Mouse (Mus musculus) midbrain, embryonic 15.5 days (tissue): ENCODE measurements at regions not wholly inside any gene's neighbourhood (a gene's known extent, or its start where the extent isn't known, plus 50 kb on each side); places are given as distances from the start of the nearest gene placed in this dataset.
A peak's percentile ranks its signal among the peaks of the same experiment; 100 is the strongest.

Experiments
- ATAC-seq: fragments of 200-750 bp; cut with Nextera tagmentation; replicated peaks from 2 replicates; pipeline ENCODE4 v1.8.0; 2017; ENCODE audit warnings: moderate TSS enrichment
- H3K27ac ChIP-seq: fragments of 300-500 bp; sonication (generic); 2 replicates; pipeline ENCODE4 v1.5.1; 2015; ENCODE audit warnings: mild to moderate bottlenecking, inconsistent platforms
- H3K27me3 ChIP-seq: fragments of 300-500 bp; sonication (generic); replicated peaks from 2 replicates; pipeline ENCODE4 v1.6.1; 2015; ENCODE audit warnings: inconsistent platforms
- H3K36me3 ChIP-seq: fragments of 300-500 bp; sonication (generic); replicated peaks from 2 replicates; pipeline ENCODE4 v1.6.1; 2015; ENCODE audit warnings: inconsistent platforms
- H3K4me1 ChIP-seq: fragments of 300-500 bp; sonication (generic); 2 replicates; pipeline ENCODE4 v1.6.1; 2015; ENCODE audit warnings: inconsistent platforms
- H3K4me2 ChIP-seq: fragments of 300-500 bp; sonication (generic); 2 replicates; pipeline ENCODE4 v1.6.1; 2015; ENCODE audit warnings: inconsistent platforms, mild to moderate bottlenecking, moderate library complexity
- H3K4me3 ChIP-seq: fragments of 300-500 bp; sonication (generic); 2 replicates; pipeline ENCODE4 v1.5.1; 2015; ENCODE audit warnings: mild to moderate bottlenecking, inconsistent platforms
- H3K9ac ChIP-seq: fragments of 300-500 bp; sonication (generic); 2 replicates; pipeline ENCODE4 v1.6.1; 2015; ENCODE audit warnings: mild to moderate bottlenecking, inconsistent platforms
- H3K9me3 ChIP-seq: fragments of 300-500 bp; sonication (generic); 2 replicates; pipeline ENCODE4 v1.6.1; 2016; ENCODE audit warnings: inconsistent platforms
- WGBS: fragments of 180-500 bp; shearing (Covaris S2); methylation state at CpG from one replicate; pipeline ENCODE4 v1.1.7; 2015; ENCODE audit warnings: mixed read lengths; 5-methylcytosine and 5-hydroxymethylcytosine counted together

GRCm38 (mm10) chr16:63075814-63076213, 221.7 kb downstream of the Pros1 start:
- 87% methylated on average over 4 of the region's 4 CpGs for WGBS
- Histone ChIP-seq H3K4me2 (no peak overlapping the region), H3K36me3 (no peaks in the 10 kb centered on the region), H3K4me1 (no peaks in the 10 kb centered on the region), H3K27me3 (no peaks in the 10 kb centered on the region), H3K9me3 (no peaks in the 10 kb centered on the region), H3K27ac (no peak overlapping the region), H3K4me3 (no peak overlapping the region), H3K9ac (no peak overlapping the region)
- ATAC-seq: no peak

- no peaks in the 10 kb centered on the region for H3K36me3 ChIP-seq
- H3K4me1 ChIP-seq: no peaks in the 10 kb centered on the region
- no peaks in the 10 kb centered on the region for H3K9me3 ChIP-seq
- 59% methylated on average over 3 of the region's 3 CpGs for WGBS
- no peak for ATAC-seq
- no peaks in the 10 kb centered on the region for H3K27me3 ChIP-seq
- H3K9ac ChIP-seq: no peak overlapping the region
- H3K27ac ChIP-seq: no peak overlapping the region
- no peak overlapping the region for H3K4me2 ChIP-seq
- H3K4me3 ChIP-seq: no peak overlapping the region
Measured at GRCm38 (mm10) chr16:63081383-63081782, 227.3 kb downstream of the Pros1 start.

GRCm38 (mm10) chr16:63083256-63083655, 229.1 kb downstream of the Pros1 start:
- no peaks in the 10 kb centered on the region for H3K4me1 ChIP-seq
- no peak overlapping the region for H3K4me3 ChIP-seq
- ATAC-seq: no peak
- H3K4me2 ChIP-seq: no peak overlapping the region
- WGBS: 33% methylated on average over 5 of the region's 5 CpGs
- no peak overlapping the region for H3K9ac ChIP-seq
- H3K9me3 ChIP-seq: no peaks in the 10 kb centered on the region
- no peaks in the 10 kb centered on the region; the same call in 1 of the 2 replicates for H3K27me3 ChIP-seq
- no peaks in the 10 kb centered on the region for H3K36me3 ChIP-seq
- H3K27ac ChIP-seq: no peak overlapping the region

GRCm38 (mm10) chr16:63084021-63084756, 230.1 kb downstream of the Pros1 start:
- no peak for ATAC-seq
- H3K4me1 ChIP-seq: no peaks in the 10 kb centered on the region
- no peak overlapping the region for H3K9ac ChIP-seq
- no peaks in the 10 kb centered on the region for H3K9me3 ChIP-seq
- no peaks in the 10 kb centered on the region; the same call in 1 of the 2 replicates for H3K27me3 ChIP-seq
- H3K4me2 ChIP-seq: no peak overlapping the region
- H3K36me3 ChIP-seq: no peaks in the 10 kb centered on the region
- 73% methylated on average over 10 of the region's 10 CpGs for WGBS
- H3K27ac ChIP-seq: no peak overlapping the region
- H3K4me3 ChIP-seq: no peak overlapping the region

- 0 out of 2 replicates have a peak, but pooled peaks cover under 1% of the 10 kb centered on the region for H3K4me1 ChIP-seq
- no peak for ATAC-seq
- H3K27me3 ChIP-seq: no peaks in the 10 kb centered on the region; the same call in 1 of the 2 replicates
- WGBS: 85% methylated on average over 9 of the region's 9 CpGs
- no peak overlapping the region for H3K9ac ChIP-seq
- no peak overlapping the region for H3K4me3 ChIP-seq
- H3K4me2 ChIP-seq: no peak overlapping the region
- H3K36me3 ChIP-seq: no peaks in the 10 kb centered on the region
- H3K9me3 ChIP-seq: no peaks in the 10 kb centered on the region
- H3K27ac ChIP-seq: no peak overlapping the region
Measured at GRCm38 (mm10) chr16:63086086-63086796, 232.1 kb downstream of the Pros1 start.

GRCm38 (mm10) chr16:63091471-63092300, 237.6 kb downstream of the Pros1 start:
- 9% methylated on average over 11 of the region's 11 CpGs for WGBS
- H3K27ac ChIP-seq: 0 out of 2 replicates have a peak overlapping the region, but pooled peaks have one; percentile 10
- no peak overlapping the region for H3K4me3 ChIP-seq
- no peaks in the 10 kb centered on the region for H3K9me3 ChIP-seq
- peaks cover 4% of the 10 kb centered on the region; the same call in 1 of the 2 replicates for H3K4me1 ChIP-seq
- peaks cover 4% of the 10 kb centered on the region; the same call in 1 of the 2 replicates for H3K27me3 ChIP-seq
- peak; percentile 89 for ATAC-seq
- H3K9ac ChIP-seq: no peak overlapping the region
- H3K36me3 ChIP-seq: no peaks in the 10 kb centered on the region
- no peak overlapping the region for H3K4me2 ChIP-seq

GRCm38 (mm10) chr16:63094126-63094840, 240.2 kb downstream of the Pros1 start:
- no peak overlapping the region for H3K4me2 ChIP-seq
- no peak for ATAC-seq
- no peaks in the 10 kb centered on the region for H3K36me3 ChIP-seq
- peaks cover 4% of the 10 kb centered on the region; the same call in 1 of the 2 replicates for H3K4me1 ChIP-seq
- 89% methylated on average over 5 of the region's 5 CpGs for WGBS
- H3K27ac ChIP-seq: no peak overlapping the region
- H3K9ac ChIP-seq: no peak overlapping the region
- H3K27me3 ChIP-seq: 0 out of 2 replicates have a peak, but pooled peaks cover 4% of the 10 kb centered on the region
- no peaks in the 10 kb centered on the region for H3K9me3 ChIP-seq
- H3K4me3 ChIP-seq: no peak overlapping the region

- no peak overlapping the region for H3K4me2 ChIP-seq
- no peaks in the 10 kb centered on the region for H3K9me3 ChIP-seq
- peaks cover 6% of the 10 kb centered on the region; the same call in 1 of the 2 replicates for H3K27me3 ChIP-seq
- H3K4me1 ChIP-seq: no peaks in the 10 kb centered on the region
- H3K36me3 ChIP-seq: no peaks in the 10 kb centered on the region
- ATAC-seq: no peak
- no peak overlapping the region for H3K27ac ChIP-seq
- 85% methylated on average over 3 of the region's 3 CpGs for WGBS
- no peak overlapping the region for H3K4me3 ChIP-seq
- H3K9ac ChIP-seq: no peak overlapping the region
Measured at GRCm38 (mm10) chr16:63102362-63102761, 248.3 kb downstream of the Pros1 start.

GRCm38 (mm10) chr16:63102930-63103329, 248.8 kb downstream of the Pros1 start:
- peaks cover 6% of the 10 kb centered on the region; the same call in 1 of the 2 replicates for H3K27me3 ChIP-seq
- H3K4me1 ChIP-seq: no peaks in the 10 kb centered on the region
- H3K9ac ChIP-seq: no peak overlapping the region
- no peak for ATAC-seq
- no peak overlapping the region for H3K27ac ChIP-seq
- no peak overlapping the region for H3K4me3 ChIP-seq
- 76% methylated on average over 1 of the region's 1 CpGs for WGBS
- no peaks in the 10 kb centered on the region for H3K36me3 ChIP-seq
- H3K4me2 ChIP-seq: no peak overlapping the region
- no peaks in the 10 kb centered on the region for H3K9me3 ChIP-seq

GRCm38 (mm10) chr16:63104383-63104782, 250.3 kb downstream of the Pros1 start:
- Histone ChIP-seq H3K9me3 (no peaks in the 10 kb centered on the region), H3K4me3 (no peak overlapping the region), H3K27ac (no peak overlapping the region), H3K27me3 (peaks cover 6% of the 10 kb centered on the region; the same call in 1 of the 2 replicates), H3K4me2 (no peak overlapping the region), H3K4me1 (no peaks in the 10 kb centered on the region), H3K36me3 (no peaks in the 10 kb centered on the region), H3K9ac (no peak overlapping the region)
- 88% methylated on average over 5 of the region's 5 CpGs for WGBS
- no peak for ATAC-seq

GRCm38 (mm10) chr16:63104938-63105714, 251.0 kb downstream of the Pros1 start:
- Histone ChIP-seq H3K9me3 (no peaks in the 10 kb centered on the region), H3K27me3 (0 out of 2 replicates have a peak, but pooled peaks cover 3% of the 10 kb centered on the region), H3K4me2 (no peak overlapping the region), H3K9ac (no peak overlapping the region), H3K4me1 (no peaks in the 10 kb centered on the region), H3K27ac (no peak overlapping the region), H3K36me3 (no peaks in the 10 kb centered on the region), H3K4me3 (no peak overlapping the region)
- ATAC-seq: no peak
- WGBS: 83% methylated on average over 11 of the region's 11 CpGs
